Mouse (Mus musculus) cortical plate, adult 2 months (tissue): ENCODE results near the gene Akap6. TPM values are rescaled to one million over a fixed set of nuclear protein-coding genes. Genes with fewer than 3 reads are reported as not detected.

Source experiments
- H3K27ac ChIP-seq: fragments of 200-500 bp; 2 replicates; pipeline ENCODE4 v1.5.1; 2012; ENCODE audit warnings: low read length, control low read depth, inconsistent platforms; ENCODE audit not compliant: insufficient read depth
- H3K4me1 ChIP-seq: fragments of 200-500 bp; 2 replicates; pipeline ENCODE4 v1.6.1; 2011; ENCODE audit warnings: low read length; ENCODE audit not compliant: control insufficient read depth, insufficient read depth
- H3K4me3 ChIP-seq: fragments of 200-500 bp; 2 replicates; pipeline ENCODE4 v1.5.1; 2011; ENCODE audit warnings: mild to moderate bottlenecking, low read length, control low read depth; ENCODE audit not compliant: insufficient read depth
- CTCF ChIP-seq: fragments of 200-500 bp; IDR thresholded peaks from 2 replicates; pipeline ENCODE4 v1.5.1; 2011; ENCODE audit warnings: mild to moderate bottlenecking, control low read depth, low read length; ENCODE audit not compliant: insufficient read depth; ENCODE audit errors: extremely low read depth
- POLR2A ChIP-seq: fragments of 200-500 bp; IDR thresholded peaks from 2 replicates; pipeline ENCODE4 v1.6.1; 2011; ENCODE audit warnings: mild to moderate bottlenecking, low read length, control low read depth; ENCODE audit not compliant: insufficient read depth; ENCODE audit errors: extremely low read depth
- polyA plus RNA-seq: library from polyadenylated mRNA; depleted of rRNA; stranded (reverse); fragments of >200 nt; gene quantifications from 2 replicates; pipeline ENCODE4 v1.2.3, GENCODE M21; 2012

Akap6 gene
- polyA plus RNA-seq, 1 experiment: 35.8 TPM

DNA sequence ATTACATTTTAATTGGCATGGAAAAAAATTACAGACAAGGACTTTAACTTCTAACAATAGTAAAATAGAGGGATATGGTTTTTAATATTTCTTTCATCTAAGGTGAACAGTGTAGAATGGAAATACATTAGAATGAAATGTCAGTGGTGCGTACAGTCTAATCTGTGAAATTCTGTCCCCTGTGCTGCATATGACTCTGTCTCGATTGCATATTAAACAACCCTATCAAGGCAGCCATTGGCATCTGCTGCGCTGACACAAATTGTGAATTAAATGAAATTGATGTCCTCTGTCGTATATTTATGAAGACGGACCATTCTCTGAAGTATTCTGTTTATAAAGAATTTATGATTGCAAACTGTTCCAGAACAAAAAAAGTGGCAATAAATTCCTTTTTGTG, 371.7 kb downstream of the Akap6 start:
- Histone ChIP-seq H3K4me1 (no peaks in the 10 kb centered on the region), H3K27ac (no peak overlapping the region), H3K4me3 (no peak overlapping the region)
- TF ChIP-seq CTCF: no peak
- TF ChIP-seq POLR2A: no peak

DNA sequence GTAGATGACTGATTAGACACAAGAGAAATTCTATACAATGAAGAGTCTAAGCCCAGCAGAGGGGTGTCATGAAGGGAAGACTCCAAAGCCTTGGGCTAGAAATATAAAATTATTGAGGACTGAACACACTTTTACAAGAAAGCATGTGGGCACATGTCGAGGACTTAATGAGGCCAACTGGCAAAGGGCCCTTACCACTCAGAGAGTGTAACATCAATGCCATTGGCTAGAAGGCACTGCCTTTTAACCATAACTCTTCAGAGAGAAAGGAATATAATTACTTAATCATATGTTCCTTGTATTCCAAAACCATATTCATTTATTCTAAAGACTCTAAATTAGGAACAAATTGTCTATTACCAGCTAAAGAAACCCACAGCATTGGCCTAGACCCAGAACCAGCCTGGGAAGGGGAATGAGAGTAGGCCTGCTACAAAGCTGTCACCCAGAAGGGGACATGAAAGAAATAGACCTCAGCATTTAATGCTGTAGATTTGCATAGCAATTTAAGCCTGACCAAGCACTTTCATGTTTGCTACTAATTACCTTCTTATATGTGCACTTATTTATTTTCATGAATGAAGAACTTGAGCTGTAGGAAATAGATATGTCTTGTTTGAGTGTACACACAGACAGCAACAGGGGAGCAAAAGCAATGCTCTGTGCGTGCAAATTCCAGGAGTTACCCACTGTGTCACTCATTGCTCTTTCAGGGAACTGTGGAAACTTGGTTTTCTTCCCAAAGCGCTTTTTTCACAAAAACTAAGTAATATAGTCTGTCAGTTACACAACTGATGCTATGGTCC, 377.6 kb downstream of the Akap6 start:
- TF ChIP-seq CTCF (no peak), POLR2A (no peak)
- H3K27ac ChIP-seq: no peak overlapping the region
- H3K4me1 ChIP-seq: no peaks in the 10 kb centered on the region
- H3K4me3 ChIP-seq: no peak overlapping the region

DNA sequence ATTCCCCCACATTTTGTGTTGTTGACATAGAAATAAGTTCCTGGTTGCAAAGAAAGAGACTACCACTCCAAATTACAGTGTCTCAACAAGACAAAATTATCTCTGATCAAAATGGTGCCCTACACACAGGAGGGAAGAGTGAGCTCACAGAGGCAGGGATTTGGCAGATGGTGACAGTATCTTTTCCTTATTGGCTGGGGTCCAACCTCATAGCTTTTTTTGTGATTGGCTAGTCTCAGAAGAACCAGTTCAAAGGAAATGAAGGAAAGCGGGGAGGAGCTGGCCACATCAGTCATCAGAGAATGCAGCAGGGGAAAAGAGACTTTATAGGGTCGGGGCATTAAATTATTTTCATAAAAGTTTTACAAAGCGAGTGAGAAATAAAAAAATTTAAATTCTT, 386.6 kb downstream of the Akap6 start:
- Histone ChIP-seq H3K27ac (no peak overlapping the region), H3K4me1 (no peaks in the 10 kb centered on the region), H3K4me3 (no peak overlapping the region)
- no peak for TF ChIP-seq POLR2A
- TF ChIP-seq CTCF: no peak

DNA sequence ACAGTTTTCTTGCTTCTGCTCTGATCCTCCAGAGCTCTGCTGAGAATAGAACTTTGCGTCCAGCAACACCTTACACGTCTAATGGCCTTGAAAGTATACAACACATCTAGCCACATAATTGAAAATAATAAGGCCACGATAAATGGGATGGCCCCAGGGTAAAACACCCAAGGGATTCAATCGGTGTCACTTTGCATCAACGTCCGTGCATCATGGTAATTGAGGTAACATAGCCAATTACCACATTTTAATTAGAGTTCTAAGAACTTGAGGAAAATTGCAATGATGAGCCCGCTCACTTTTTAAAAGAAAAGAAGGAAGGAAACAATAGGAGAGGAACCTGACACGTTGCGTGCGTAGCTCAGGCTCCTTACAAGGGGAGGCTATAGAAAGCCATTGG, 413.1 kb downstream of the Akap6 start:
- H3K27ac ChIP-seq: no peak overlapping the region
- H3K4me3 ChIP-seq: no peak overlapping the region
- TF ChIP-seq CTCF: no peak
- no peak for TF ChIP-seq POLR2A
- no peaks in the 10 kb centered on the region for H3K4me1 ChIP-seq

DNA sequence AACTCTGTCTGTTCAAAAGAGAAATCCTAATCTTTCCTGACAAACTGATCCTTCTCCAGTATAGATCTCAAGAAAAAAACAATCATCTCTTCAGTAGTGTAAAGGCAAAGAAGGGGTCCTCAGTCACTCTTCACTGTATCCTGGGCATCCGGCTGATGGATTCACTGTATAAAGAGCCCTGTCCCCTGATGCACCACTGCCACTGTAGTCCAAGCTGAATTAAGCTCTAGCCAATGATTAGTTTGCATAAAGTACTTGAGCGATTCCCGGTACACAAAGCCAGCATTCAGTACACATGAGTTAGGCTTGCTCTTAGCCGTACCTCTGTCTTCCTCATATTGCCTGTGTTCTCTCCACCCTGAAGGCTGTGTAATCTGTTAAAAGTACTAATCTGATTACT, 420.2 kb downstream of the Akap6 start:
- H3K27ac ChIP-seq: no peak overlapping the region
- H3K4me3 ChIP-seq: no peak overlapping the region
- TF ChIP-seq CTCF: no peak
- no peak for TF ChIP-seq POLR2A
- H3K4me1 ChIP-seq: no peaks in the 10 kb centered on the region; the same call in 1 of the 2 replicates

DNA sequence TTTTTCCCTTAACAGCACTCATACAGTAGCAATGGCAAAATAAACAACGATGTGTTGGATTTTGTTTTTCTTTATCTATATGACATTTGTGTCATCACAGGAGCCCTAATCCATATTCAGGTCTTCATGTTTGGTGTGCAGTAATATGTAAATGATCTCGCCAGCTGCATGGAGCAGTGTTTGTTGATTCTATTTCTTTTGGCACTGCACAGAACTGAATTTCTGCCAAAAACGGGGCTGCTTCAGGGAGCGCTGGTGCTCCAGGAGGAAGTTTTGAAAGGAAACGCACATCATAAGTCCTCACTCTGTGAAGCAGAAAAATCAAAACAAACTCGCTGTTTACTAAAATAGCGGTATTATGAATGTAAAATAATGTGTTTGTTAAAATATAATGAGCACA, 424.9 kb downstream of the Akap6 start:
- Histone ChIP-seq H3K4me1 (no peaks in the 10 kb centered on the region; the same call in 1 of the 2 replicates), H3K27ac (no peak overlapping the region)

DNA sequence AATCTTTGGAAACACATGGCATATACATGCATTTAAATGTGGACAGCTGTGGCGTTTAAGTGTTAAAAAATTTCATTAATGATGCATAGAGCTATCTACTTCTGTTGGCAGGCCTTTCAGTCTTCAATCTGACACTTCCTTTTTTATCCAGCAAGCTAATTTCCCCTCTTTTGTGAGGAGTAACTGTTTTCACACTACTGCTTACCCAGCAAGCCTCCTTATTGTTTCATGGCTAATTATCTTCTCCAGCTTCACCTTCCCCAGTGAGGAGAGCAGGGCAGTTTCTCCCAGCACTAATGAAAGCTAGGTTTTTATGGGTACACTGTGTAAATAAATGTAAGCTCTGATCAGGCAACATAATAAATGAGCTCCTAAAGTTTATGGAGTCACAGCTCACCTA, 425.5 kb downstream of the Akap6 start:
- Histone ChIP-seq H3K27ac (no peak overlapping the region), H3K4me3 (no peak overlapping the region)
- TF ChIP-seq POLR2A: no peak
- no peak for TF ChIP-seq CTCF

More for the DNA sequence above, 424.9 kb downstream of the Akap6 start:
- TF ChIP-seq CTCF (no peak), POLR2A (no peak)
- no peak overlapping the region for H3K4me3 ChIP-seq

DNA sequence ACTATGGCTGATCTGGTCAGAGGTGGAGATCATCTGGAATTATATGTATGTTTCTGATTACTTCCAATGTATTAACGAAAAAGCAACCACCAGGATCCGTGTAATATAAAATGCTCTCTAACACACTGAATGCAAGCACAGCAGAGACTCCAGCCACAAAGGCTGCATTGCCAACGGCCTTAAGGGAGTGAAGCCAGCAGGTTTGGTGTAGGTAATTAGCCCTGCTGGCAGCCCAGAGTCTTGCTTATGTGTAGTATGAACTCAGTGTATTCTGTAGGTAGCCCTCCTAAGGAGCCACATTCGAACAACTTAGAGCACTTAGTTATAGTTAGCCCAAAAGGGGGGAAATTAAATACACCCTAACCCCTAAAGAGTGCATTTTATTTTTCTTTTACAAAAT, 426.1 kb downstream of the Akap6 start:
- H3K4me3 ChIP-seq: no peak overlapping the region
- TF ChIP-seq CTCF (no peak), POLR2A (no peak)
- no peaks in the 10 kb centered on the region; the same call in 1 of the 2 replicates for H3K4me1 ChIP-seq
- no peak overlapping the region for H3K27ac ChIP-seq

More for the DNA sequence above, 425.5 kb downstream of the Akap6 start:
- H3K4me1 ChIP-seq: no peaks in the 10 kb centered on the region; the same call in 1 of the 2 replicates

DNA sequence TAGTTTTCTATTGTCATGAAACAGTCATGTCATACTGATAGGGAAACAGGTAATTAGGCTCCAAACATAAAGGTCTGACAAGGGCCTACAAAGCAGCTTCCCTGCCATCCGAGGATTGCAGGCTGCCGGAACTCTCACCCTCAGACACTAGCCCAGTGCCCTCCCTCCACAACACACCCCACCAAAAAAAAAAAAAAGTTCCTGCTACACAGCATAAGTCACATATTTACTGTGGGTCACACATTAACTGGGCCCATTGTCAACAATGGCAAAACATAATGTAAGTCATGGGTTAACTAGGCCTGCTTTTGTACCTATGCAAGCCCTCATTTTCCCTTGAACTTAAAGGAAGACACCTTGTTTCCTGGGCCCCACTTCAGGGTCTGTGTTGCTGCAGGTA, 435.0 kb downstream of the Akap6 start:
- TF ChIP-seq POLR2A (no peak), CTCF (no peak)
- Histone ChIP-seq H3K4me1 (no peaks in the 10 kb centered on the region), H3K4me3 (no peak overlapping the region), H3K27ac (no peak overlapping the region)

DNA sequence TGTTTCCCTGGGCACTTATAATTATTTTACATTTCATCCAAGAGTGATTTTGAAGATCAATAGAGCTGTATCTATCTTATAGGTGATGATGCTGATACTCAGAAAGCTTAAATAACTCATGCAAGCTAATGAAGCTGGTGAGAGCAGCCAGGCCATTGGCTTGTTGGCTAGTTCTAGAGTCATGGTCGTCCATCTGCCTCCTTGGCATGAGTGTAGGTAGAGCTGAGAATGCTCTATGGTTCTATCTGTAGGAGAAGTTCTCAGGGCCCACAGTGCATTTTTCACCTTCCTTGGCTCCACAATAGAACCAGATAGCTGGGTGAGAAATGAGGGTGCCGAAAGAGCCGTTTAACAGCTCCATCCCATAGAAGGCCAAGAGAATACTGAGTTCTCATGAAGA, 438.1 kb downstream of the Akap6 start:
- Histone ChIP-seq H3K4me1 (no peaks in the 10 kb centered on the region), H3K4me3 (no peak overlapping the region), H3K27ac (no peak overlapping the region)
- TF ChIP-seq POLR2A: no peak
- no peak for TF ChIP-seq CTCF
